Comparison of ENCODE assay signal across 8 mouse cellular contexts in genomic region chr17:28048425-28048824, GRCm38 (mm10). TPM values are rescaled to one million over a fixed set of nuclear protein-coding genes. Genes with fewer than 3 reads are reported as not detected.
DNase-seq lines count a peak whose midpoint lies in the region; ATAC-seq and TF ChIP-seq lines count a peak whose summit lies in the region.

No protein-coding gene starts in this region.

- no peaks in the 10 kb centered on the region for H3K9me3 ChIP-seq in kidney, embryonic 14.5 days (ENCODE audit: control insufficient read depth, low read length)
- H3K9me3 ChIP-seq in forebrain, embryonic 14.5 days (replicated peaks; ENCODE audit: control insufficient read depth, low read length), result no peaks in the 10 kb centered on the region
- H3K9me3 ChIP-seq in limb, embryonic 14.5 days (ENCODE audit: control insufficient read depth, low read length), result no peaks in the 10 kb centered on the region

- no peak overlapping the region for H3K4me3 ChIP-seq in kidney, embryonic 14.5 days (ENCODE audit: low read length)
- H3K4me3 ChIP-seq in forebrain, embryonic 14.5 days (ENCODE audit: low read depth, low read length), result no peak overlapping the region
- H3K4me3 ChIP-seq in limb, embryonic 14.5 days (replicated peaks; ENCODE audit: low read length), result no peak overlapping the region

- ATAC-seq in kidney, embryonic 14.5 days (ENCODE audit: low FRiP score, low TSS enrichment), result peak; percentile 58; the same call in 1 of the 2 replicates
- ATAC-seq in forebrain, embryonic 14.5 days, result peak; percentile 63
- peak; percentile 72; the same call in 1 of the 2 replicates for ATAC-seq in limb, embryonic 14.5 days (ENCODE audit: low FRiP score, low read depth)
- no peak for ATAC-seq in inflammation-experienced regulatory T-cells, adult 6 months

- TF ChIP-seq POLR2A in limb, embryonic 14.5 days (IDR thresholded peaks at IDR 0.05; ENCODE audit: borderline replicate concordance, extremely low read depth, insufficient read depth, insufficient read length), result no peak

- H3K27ac ChIP-seq in kidney, embryonic 14.5 days (ENCODE audit: low read depth, low read length), result no peak overlapping the region
- H3K27ac ChIP-seq in forebrain, embryonic 14.5 days (ENCODE audit: low read depth, low read length), result no peak overlapping the region
- no peak overlapping the region for H3K27ac ChIP-seq in limb, embryonic 14.5 days (replicated peaks; ENCODE audit: low read depth, low read length)

- no peak overlapping the region for H3K4me2 ChIP-seq in kidney, embryonic 14.5 days (replicated peaks; ENCODE audit: low read depth, low read length)
- H3K4me2 ChIP-seq in forebrain, embryonic 14.5 days (ENCODE audit: low read length), result no peak overlapping the region
- H3K4me2 ChIP-seq in limb, embryonic 14.5 days (replicated peaks; ENCODE audit: low read depth, low read length, severe bottlenecking), result no peak overlapping the region

- no peaks in the 10 kb centered on the region for H3K27me3 ChIP-seq in kidney, embryonic 14.5 days (ENCODE audit: control insufficient read depth, insufficient read depth, low read length)
- H3K27me3 ChIP-seq in forebrain, embryonic 14.5 days (replicated peaks; ENCODE audit: control insufficient read depth, insufficient read depth, low read length), result no peaks in the 10 kb centered on the region
- no peaks in the 10 kb centered on the region for H3K27me3 ChIP-seq in limb, embryonic 14.5 days (ENCODE audit: control insufficient read depth, insufficient read depth, low read length)

- 50% methylated on average over 4 of the region's 4 CpGs for WGBS in kidney, embryonic 14.5 days
- WGBS in forebrain, embryonic 14.5 days, result 51% methylated on average over 4 of the region's 4 CpGs
- WGBS in limb, embryonic 14.5 days, result 51% methylated on average over 4 of the region's 4 CpGs

- no peak overlapping the region for H3K9ac ChIP-seq in kidney, embryonic 14.5 days (ENCODE audit: low read depth, low read length)
- H3K9ac ChIP-seq in forebrain, embryonic 14.5 days (ENCODE audit: low read length), result no peak overlapping the region
- no peak overlapping the region for H3K9ac ChIP-seq in limb, embryonic 14.5 days (ENCODE audit: low read depth, low read length, severe bottlenecking)

- H3K36me3 ChIP-seq in kidney, embryonic 14.5 days (ENCODE audit: control insufficient read depth, insufficient read depth, low read length), result peaks cover 18% of the 10 kb centered on the region; the same call in 1 of the 2 replicates
- H3K36me3 ChIP-seq in forebrain, embryonic 14.5 days (ENCODE audit: control insufficient read depth, insufficient read depth, low read length), result peaks cover 47% of the 10 kb centered on the region
- peaks cover 50% of the 10 kb centered on the region for H3K36me3 ChIP-seq in limb, embryonic 14.5 days (ENCODE audit: control insufficient read depth, insufficient read depth, low read length)

- no peak for DNase-seq in kidney, adult 18-20 months
- peak; percentile 83 for DNase-seq in NIH3T3 (ENCODE audit: low read depth)
- peak; percentile 66 for DNase-seq in forebrain, embryonic 14.5 days (ENCODE audit: low spot score)
- DNase-seq in limb, embryonic 14.5 days (ENCODE audit: low spot score), result peak; percentile 45
- peak; percentile 67 for DNase-seq in retina, postnatal 7 days (ENCODE audit: low read depth, low spot score)
- no peak for DNase-seq in ovary, postnatal 36 days (ENCODE audit: low spot score)

- H3K4me1 ChIP-seq in kidney, embryonic 14.5 days (ENCODE audit: control insufficient read depth, insufficient read depth, low read length), result no peaks in the 10 kb centered on the region
- no peaks in the 10 kb centered on the region for H3K4me1 ChIP-seq in forebrain, embryonic 14.5 days (ENCODE audit: control insufficient read depth, insufficient read depth, low read length)
- no peaks in the 10 kb centered on the region for H3K4me1 ChIP-seq in limb, embryonic 14.5 days (ENCODE audit: control insufficient read depth, insufficient read depth, low read length)

RNA-seq across cellular contexts. Expression of gene Tcp11, which starts 32.0 kb away (rescaled TPM):
- polyA plus RNA-seq in kidney, embryonic 14.5 days (2014; fragmentation: Nextera tagmentation; extraction: Ambion mirVana), result 4.9 and 5.8 TPM in 2 replicates
- 1.6 TPM in 2 replicates for polyA plus RNA-seq in forebrain, embryonic 14.5 days (2014; fragmentation: Nextera tagmentation; extraction: Ambion mirVana)
- polyA plus RNA-seq in limb, embryonic 14.5 days (2012; rRNA removed), result 2.8 and 3.6 TPM in 2 replicates
- polyA plus RNA-seq in limb, embryonic 14.5 days (2014; fragmentation: Nextera tagmentation; extraction: Ambion mirVana), result 0.70 and 1.0 TPM in 2 replicates
- polyA plus RNA-seq in inflammation-experienced regulatory T-cells, adult 6 months (2017; shearing (Covaris generic)), result 1 to 10 TPM; 1.8 to 1.9 (median 1.8) TPM

Comparison
In these comparisons a context has a peak if more than half of its experiments do, and no peak if none do; other contexts are left out.
1. DNase-seq: peak in NIH3T3 (single experiment), forebrain, embryonic 14.5 days (single experiment), limb, embryonic 14.5 days (single experiment) and retina, postnatal 7 days (single experiment); none in kidney, adult 18-20 months (single experiment) and ovary, postnatal 36 days (single experiment).